Mouse (Mus musculus): ENCODE data around the gene Magea8. TPM values are rescaled to one million over a fixed set of nuclear protein-coding genes. Genes with fewer than 3 reads are reported as not detected.

Gene Magea8
- not detected for polyA plus RNA-seq (2015; fragmentation: Illumina TruSeq; extraction: RNeasy Lipid Tissue Mini Kit (QIAGEN cat#74804); ENCODE audit: insufficient read depth, low replicate concordance)

GRCm38 (mm10) chrX:154995750-154996149, at the start of gene Magea8:
Gene Magea8 (minus strand): TSS chrX:154995850.

GRCm38 (mm10) chrX:154949405-154949804, 46.2 kb downstream of the Magea8 start, which contains the start of gene Magea3:
Gene Magea3 (minus strand): TSS chrX:154949505.

GRCm38 (mm10) chrX:154935887-154936286, 59.8 kb downstream of the Magea8 start, which contains the start of gene Magea6:
Gene Magea6 (minus strand): TSS chrX:154935987.

Other genes starting within 250 kb of the Magea8 start
- gene Cldn34b1, start 105.6 kb downstream of the Magea8 start, polyA plus RNA-seq (2015; fragmentation: Illumina TruSeq; extraction: RNeasy Lipid Tissue Mini Kit (QIAGEN cat#74804); ENCODE audit: insufficient read depth, low replicate concordance): not detected
- gene Magea6, start 59.9 kb downstream of the Magea8 start, polyA plus RNA-seq (2015; fragmentation: Illumina TruSeq; extraction: RNeasy Lipid Tissue Mini Kit (QIAGEN cat#74804); ENCODE audit: insufficient read depth, low replicate concordance): not detected
- not detected for gene Magea3, start 46.3 kb downstream of the Magea8 start, polyA plus RNA-seq (2015; fragmentation: Illumina TruSeq; extraction: RNeasy Lipid Tissue Mini Kit (QIAGEN cat#74804); ENCODE audit: insufficient read depth, low replicate concordance)
- not detected for gene Magea5, start 67.3 kb upstream of the Magea8 start, polyA plus RNA-seq (2015; fragmentation: Illumina TruSeq; extraction: RNeasy Lipid Tissue Mini Kit (QIAGEN cat#74804); ENCODE audit: insufficient read depth, low replicate concordance)
- not detected for gene Magea1, start 93.9 kb upstream of the Magea8 start, polyA plus RNA-seq (2015; fragmentation: Illumina TruSeq; extraction: RNeasy Lipid Tissue Mini Kit (QIAGEN cat#74804); ENCODE audit: insufficient read depth, low replicate concordance)
- gene Magea2, start 97.8 kb upstream of the Magea8 start, polyA plus RNA-seq (2015; fragmentation: Illumina TruSeq; extraction: RNeasy Lipid Tissue Mini Kit (QIAGEN cat#74804); ENCODE audit: insufficient read depth, low replicate concordance): not detected
- gene Cldn34b2, start 132.6 kb upstream of the Magea8 start, polyA plus RNA-seq (2015; fragmentation: Illumina TruSeq; extraction: RNeasy Lipid Tissue Mini Kit (QIAGEN cat#74804); ENCODE audit: insufficient read depth, low replicate concordance): 0.23 TPM
- gene Sat1, start 220.6 kb upstream of the Magea8 start, polyA plus RNA-seq (2015; fragmentation: Illumina TruSeq; extraction: RNeasy Lipid Tissue Mini Kit (QIAGEN cat#74804); ENCODE audit: insufficient read depth, low replicate concordance): 728 TPM

Measured in spleen, adult 10 weeks (tissue).